Mouse (Mus musculus) retina, adult 2 months (tissue): ENCODE data around the gene Sirpb1c.
"Not testable (repeated sequence)": the region's sequence is repeated elsewhere in the genome, so short reads cannot be mapped to it uniquely, and the experiment has no call there.

Experiments used
- DNase-seq: peaks from one replicate; pipeline ENCODE4 v3.0.0-alpha.2; 2012; ENCODE audit warnings: low read depth, low spot score

The Sirpb1c gene

GRCm38 (mm10) chr3:15848280-15848679, at the start of gene Sirpb1c:
Gene Sirpb1c, minus strand, starts transcription at chr3:15848528.
- not testable (repeated sequence) for DNase-seq

- no peak for DNase-seq
These were observed 38.1 kb upstream of the Sirpb1c start for GRCm38 (mm10) chr3:15886380-15886779.

DNA sequence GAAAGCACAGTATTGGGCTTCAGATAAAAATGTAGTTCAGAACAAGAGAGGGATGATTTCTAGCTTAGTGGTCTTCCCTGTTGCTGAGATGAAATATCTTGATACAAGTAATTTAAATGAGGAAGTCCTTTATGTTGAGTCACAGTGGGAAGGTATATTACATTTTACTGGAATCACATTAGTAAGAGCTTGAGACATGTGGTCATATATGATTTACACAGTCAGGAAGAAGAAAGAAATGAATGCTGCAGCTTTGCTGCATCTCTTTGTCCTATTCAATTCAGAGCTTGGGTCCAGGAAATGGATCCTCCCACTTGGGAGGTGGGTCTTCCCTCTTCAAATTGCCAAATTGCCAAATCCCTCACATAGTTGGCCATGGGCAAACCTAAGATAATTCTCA, 7.4 kb upstream of the Sirpb1c start:
- not testable (repeated sequence) for DNase-seq

DNA sequence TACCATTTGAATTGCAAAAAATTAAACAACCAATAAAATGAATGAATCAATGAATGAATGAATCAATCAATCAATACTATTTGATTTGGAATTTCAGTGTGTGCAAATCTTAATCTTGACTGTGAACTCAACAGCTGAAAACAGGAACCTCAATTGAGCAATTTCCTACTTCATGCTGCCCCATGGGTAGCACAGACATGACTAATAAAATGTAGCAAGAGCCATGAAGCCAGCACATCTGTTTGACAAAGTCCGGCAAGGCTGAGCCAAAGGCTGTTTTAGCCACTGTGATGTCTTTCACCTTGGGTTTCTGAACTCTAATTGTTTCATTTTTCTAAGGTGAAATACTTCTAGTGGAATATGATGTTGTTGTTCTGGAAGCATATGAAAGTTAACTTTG, 1.6 kb upstream of the Sirpb1c start:
- no peak for DNase-seq

GRCm38 (mm10) chr3:15847332-15848047, 838 bp downstream of the Sirpb1c start:
- DNase-seq: no peak

- not testable (repeated sequence) for DNase-seq
These were observed 74.7 kb downstream of the Sirpb1c start for GRCm38 (mm10) chr3:15773642-15774041.
